Mouse (Mus musculus): ENCODE data around the gene Atxn1. TPM values are rescaled to one million over a fixed set of nuclear protein-coding genes. Genes with fewer than 3 reads are reported as not detected.

The Atxn1 gene
- polyA plus RNA-seq (2014; fragmentation: Illumina TruSeq; extraction: RNeasy Lipid Tissue Mini Kit (QIAGEN cat#74804); ENCODE audit: low read depth, low replicate concordance), result 9.4 TPM

DNA sequence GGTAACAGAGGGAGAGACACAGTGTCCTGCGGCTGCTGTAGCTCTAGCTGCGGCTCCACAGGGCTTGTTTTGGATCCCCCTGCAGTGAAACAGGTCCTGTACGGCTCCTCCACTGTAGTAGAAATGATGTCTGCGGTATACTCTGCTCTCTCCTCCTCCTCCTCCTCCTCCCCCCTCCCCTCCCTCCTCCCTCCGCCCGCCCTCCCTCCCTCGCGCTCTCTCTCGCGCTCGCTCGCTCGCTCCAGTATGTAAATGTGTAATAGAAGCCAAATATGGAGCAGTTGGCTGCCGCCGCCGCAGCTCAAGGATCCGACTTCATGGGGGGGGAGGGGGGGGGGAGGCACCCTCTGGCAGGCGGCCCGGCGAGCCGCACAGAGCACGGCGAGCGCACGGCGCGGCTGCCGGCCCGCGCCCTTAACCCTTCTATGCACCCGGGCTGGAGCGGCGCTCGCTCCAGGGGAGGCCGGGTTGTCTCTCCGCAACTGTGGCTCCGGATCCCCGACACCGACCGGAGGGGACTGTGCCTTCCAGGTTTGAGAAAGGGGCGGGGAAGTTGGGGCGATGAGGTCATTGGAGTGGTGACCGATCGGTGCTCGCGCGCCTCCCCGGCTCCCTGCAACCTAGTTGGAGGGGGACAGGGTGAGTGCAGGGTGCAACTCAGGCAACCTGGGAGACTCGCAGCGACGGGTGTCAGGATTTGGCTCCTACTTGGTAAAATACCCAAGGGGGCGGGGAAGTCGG lies at the start of gene Atxn1:
Gene Atxn1, minus strand, starts transcription at position 156 of the 741 bp plus-strand sequence.

GRCm38 (mm10) chr13:45507274-45508229 lies 457.3 kb downstream of the Atxn1 start, which contains the start of gene Gmpr:
TSS of gene Gmpr (plus strand) at chr13:45507444.

All from liver, adult 10 weeks (tissue).